Mouse (Mus musculus) erythroid progenitor cell, adult 5-6 weeks (primary cell): ENCODE results near the gene Cxcl5. TPM values are rescaled to one million over a fixed set of nuclear protein-coding genes. Genes with fewer than 3 reads are reported as not detected.
A peak's percentile ranks its signal among the peaks of the same experiment; 100 is the strongest.

Experiments used
- ATAC-seq: replicated peaks from 2 replicates; pipeline ENCODE4 v1.8.0; 2016; ENCODE audit warnings: moderate number of reproducible peaks, mild to moderate bottlenecking, moderate TSS enrichment, inconsistent platforms; ENCODE audit not compliant: poor library complexity, low FRiP score, severe bottlenecking
- total RNA-seq, 2 experiments: library from RNA; stranded (forward) in 1 of 2; stranded (reverse) in 1 of 2; fragments of 150-400 nt in 1 of 2; fragments of 186-747, 209-891 nt in 1 of 2; gene quantifications; 2 replicates each; pipeline versions ENCODE4 v1.2.3 to v1.2.4; 2015 to 2017; ENCODE audit warnings: low replicate concordance in 2 of 2

The Cxcl5 gene
- total RNA-seq (2015; ENCODE audit: low replicate concordance) (not detected in 2 replicates), total RNA-seq (2017; ENCODE audit: low replicate concordance) (not detected in 2 replicates)

- ATAC-seq, result no peak
Observed at GRCm38 (mm10) chr5:90759077-90760065, at the start of gene Cxcl5. Gene Cxcl5, plus strand, starts transcription at chr5:90759360.

GRCm38 (mm10) chr5:90711409-90711808, 47.8 kb upstream of the Cxcl5 start:
- ATAC-seq, result no peak

GRCm38 (mm10) chr5:90717937-90718336, 41.2 kb upstream of the Cxcl5 start:
- ATAC-seq, result no peak

- ATAC-seq, result no peak
Observed at GRCm38 (mm10) chr5:90722656-90723055, 36.5 kb upstream of the Cxcl5 start.

- no peak for ATAC-seq
Observed at GRCm38 (mm10) chr5:90728254-90728653, 30.9 kb upstream of the Cxcl5 start.

- no peak for ATAC-seq
Observed at GRCm38 (mm10) chr5:90731480-90731879, 27.7 kb upstream of the Cxcl5 start.

- ATAC-seq, result no peak
Observed at GRCm38 (mm10) chr5:90742029-90742428, 17.1 kb upstream of the Cxcl5 start.

GRCm38 (mm10) chr5:90753934-90754333, 5.2 kb upstream of the Cxcl5 start:
- no peak for ATAC-seq

GRCm38 (mm10) chr5:90758020-90758605, 1.0 kb upstream of the Cxcl5 start:
- ATAC-seq, result no peak

GRCm38 (mm10) chr5:90760303-90760702, 1.1 kb downstream of the Cxcl5 start:
- no peak for ATAC-seq

- ATAC-seq, result no peak
Observed at GRCm38 (mm10) chr5:90760844-90761243, 1.7 kb downstream of the Cxcl5 start.

GRCm38 (mm10) chr5:90761834-90762233, 2.7 kb downstream of the Cxcl5 start:
- ATAC-seq, result no peak

- no peak for ATAC-seq
Observed at GRCm38 (mm10) chr5:90763912-90764665, 4.9 kb downstream of the Cxcl5 start.

GRCm38 (mm10) chr5:90765821-90766606, 6.9 kb downstream of the Cxcl5 start:
- ATAC-seq, result no peak

- no peak for ATAC-seq
Observed at GRCm38 (mm10) chr5:90768218-90768617, 9.1 kb downstream of the Cxcl5 start, which contains the start of gene Ppbp. Gene Ppbp, plus strand, starts transcription at chr5:90768518.

- no peak for ATAC-seq
Observed at GRCm38 (mm10) chr5:90771369-90771768, 12.2 kb downstream of the Cxcl5 start.

- no peak for ATAC-seq
Observed at GRCm38 (mm10) chr5:90771880-90772653, 12.9 kb downstream of the Cxcl5 start, which contains the start of gene Pf4. Gene Pf4, plus strand, starts transcription at chr5:90772435.

- peak; percentile 39; the same call in 1 of the 2 replicates for ATAC-seq
Observed at GRCm38 (mm10) chr5:90775562-90775961, 16.4 kb downstream of the Cxcl5 start.

- ATAC-seq, result no peak
Observed at GRCm38 (mm10) chr5:90777621-90778020, 18.5 kb downstream of the Cxcl5 start.
